Mouse (Mus musculus): ENCODE measurements around the gene Osbp2.

- TF ChIP-seq CHD2 (IDR thresholded peaks at IDR 0.05; ENCODE audit: low read depth, low read length) = no peak
- TF ChIP-seq ZC3H11A (IDR thresholded peaks at IDR 0.05; ENCODE audit: borderline replicate concordance, low read depth, low read length) = no peak
- TF ChIP-seq HCFC1 (IDR thresholded peaks at IDR 0.05; ENCODE audit: borderline replicate concordance, insufficient read depth, low read length) = no peak
- no peak for TF ChIP-seq MAFK (IDR thresholded peaks at IDR 0.05; ENCODE audit: insufficient read depth, low read depth, low read length)
Observed at GRCm38 (mm10) chr11:3876419-3876818, 12.7 kb upstream of the Osbp2 start.

Data from ES-E14 (cell line).